Mouse (Mus musculus) splenic B cell, adult 2 months (primary cell): Measurements from ENCODE around the gene Obp2a.
"Not testable (repeated sequence)": the region's sequence is repeated elsewhere in the genome, so short reads cannot be mapped to it uniquely, and the experiment has no call there.

Source experiments
- DNase-seq: peaks from one replicate; pipeline ENCODE4 v3.0.0-alpha.2; 2011; ENCODE audit warnings: low read depth, low spot score
- H3K27me3 ChIP-seq: 2 replicates; pipeline ENCODE4 v1.6.1; 2012; ENCODE audit warnings: mild to moderate bottlenecking, low read length, moderate library complexity, mixed read lengths; ENCODE audit not compliant: control insufficient read depth, poor library complexity, insufficient read depth, severe bottlenecking
- H3K36me3 ChIP-seq: 2 replicates; pipeline ENCODE4 v1.6.1; 2012; ENCODE audit warnings: mild to moderate bottlenecking, low read length, moderate library complexity, mixed read lengths; ENCODE audit not compliant: control insufficient read depth, poor library complexity, insufficient read depth, severe bottlenecking

Gene Obp2a

DNA sequence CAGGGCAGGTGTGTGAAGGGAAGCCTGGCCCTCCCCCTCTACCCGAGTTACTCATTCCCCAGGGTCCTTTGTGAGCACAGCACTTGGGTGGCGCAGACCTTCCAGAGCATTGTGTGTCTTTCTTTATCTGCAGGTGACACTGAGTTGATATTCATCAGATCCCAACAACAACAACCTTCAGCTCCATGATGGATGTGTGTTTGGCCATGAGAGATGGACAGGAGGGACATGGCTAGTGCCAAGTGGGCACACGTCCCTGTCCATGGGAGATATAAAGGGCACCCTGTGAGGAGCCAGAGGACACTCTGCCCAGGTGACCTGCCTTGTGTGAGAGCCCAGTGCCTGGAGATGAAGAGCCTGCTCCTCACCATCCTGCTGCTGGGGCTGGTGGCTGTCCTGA, at the start of gene Obp2a:
Gene Obp2a, plus strand, starts transcription at position 301 of the 400 bp plus-strand sequence.
- DNase-seq, H3K27me3 ChIP-seq, H3K36me3 ChIP-seq: not testable (repeated sequence)

- Histone ChIP-seq H3K27me3 (no peaks in the 10 kb centered on the region), H3K36me3 (no peaks in the 10 kb centered on the region)
- DNase-seq: no peak
These were observed 46.9 kb upstream of the Obp2a start, which contains the start of gene Lcn8 for GRCm38 (mm10) chr2:25652902-25653301. TSS of gene Lcn8 (plus strand) at chr2:25653120.

DNA sequence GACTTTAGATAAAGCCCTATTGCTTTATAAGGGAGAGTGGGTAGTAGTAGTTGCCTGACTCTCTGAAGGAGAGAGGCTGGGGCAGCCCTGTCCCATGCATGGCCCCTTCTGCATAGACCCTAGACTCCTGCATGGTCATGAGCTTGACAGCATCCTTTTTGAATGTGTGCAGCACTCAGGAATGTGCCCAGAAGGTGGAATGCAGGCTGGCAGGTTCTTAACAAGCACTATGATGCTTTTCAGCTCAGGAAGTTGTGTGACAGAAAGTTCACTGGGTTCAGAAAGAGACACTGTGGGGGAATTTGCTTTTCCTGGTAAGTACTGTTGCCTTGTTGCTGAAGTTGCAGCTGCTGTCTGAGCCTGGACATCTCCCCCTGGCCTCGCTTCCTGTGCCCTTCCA, 45.3 kb upstream of the Obp2a start:
- Histone ChIP-seq H3K36me3 (no peaks in the 10 kb centered on the region), H3K27me3 (no peaks in the 10 kb centered on the region)
- DNase-seq: no peak

GRCm38 (mm10) chr2:25656691-25657090, 43.2 kb upstream of the Obp2a start:
- no peak for DNase-seq
- H3K27me3 ChIP-seq: no peaks in the 10 kb centered on the region
- no peaks in the 10 kb centered on the region for H3K36me3 ChIP-seq

GRCm38 (mm10) chr2:25657246-25657645, 42.6 kb upstream of the Obp2a start:
- Histone ChIP-seq H3K27me3 (no peaks in the 10 kb centered on the region), H3K36me3 (no peaks in the 10 kb centered on the region)
- no peak for DNase-seq

- no peak for DNase-seq
- no peaks in the 10 kb centered on the region for H3K27me3 ChIP-seq
- H3K36me3 ChIP-seq: no peaks in the 10 kb centered on the region
These were observed 42.2 kb upstream of the Obp2a start, which contains the start of gene Lcn5 for GRCm38 (mm10) chr2:25657652-25658051. TSS of gene Lcn5 (plus strand) at chr2:25657952.

GRCm38 (mm10) chr2:25660279-25660678, 39.6 kb upstream of the Obp2a start:
- DNase-seq: no peak
- no peaks in the 10 kb centered on the region for H3K27me3 ChIP-seq
- H3K36me3 ChIP-seq: no peaks in the 10 kb centered on the region

DNA sequence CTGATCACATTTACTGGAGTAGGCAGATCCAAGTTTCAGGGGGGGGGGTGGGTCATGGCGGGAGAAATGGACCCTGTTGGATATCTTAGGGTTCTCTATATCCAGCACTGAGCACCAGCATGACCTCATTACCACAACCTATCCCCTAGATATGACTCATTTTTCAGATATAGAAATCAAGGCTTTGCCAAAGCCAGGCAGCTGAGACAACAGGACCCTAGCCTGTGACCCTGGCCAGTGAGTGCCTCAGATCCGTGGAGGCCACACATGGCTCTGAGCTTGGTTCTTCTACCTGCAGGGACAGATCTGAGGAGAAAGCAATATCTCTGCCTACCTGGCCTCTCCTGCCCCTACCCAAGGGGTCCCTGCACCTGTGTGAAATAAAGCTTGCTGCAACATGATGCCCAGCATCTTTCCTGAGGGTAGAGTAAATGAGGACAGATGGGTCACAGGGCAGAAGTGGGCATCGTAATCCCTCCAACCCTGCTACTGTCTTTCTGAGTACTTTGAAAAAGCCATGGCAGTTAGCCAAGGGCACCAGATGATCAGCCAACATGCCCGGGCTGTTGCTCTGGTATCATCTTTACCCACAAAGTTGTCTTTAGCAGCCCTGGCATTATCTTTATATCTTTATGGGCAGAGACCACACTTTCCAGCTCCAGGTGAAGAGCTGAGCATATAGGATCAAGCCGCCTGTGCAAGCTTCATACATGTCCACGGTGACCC, 38.4 kb upstream of the Obp2a start:
- DNase-seq: no peak
- Histone ChIP-seq H3K27me3 (no peaks in the 10 kb centered on the region), H3K36me3 (no peaks in the 10 kb centered on the region)

GRCm38 (mm10) chr2:25663511-25663910, 36.3 kb upstream of the Obp2a start:
- no peaks in the 10 kb centered on the region for H3K27me3 ChIP-seq
- peak; percentile 59 for DNase-seq
- no peaks in the 10 kb centered on the region for H3K36me3 ChIP-seq

- no peak for DNase-seq
- H3K36me3 ChIP-seq: no peaks in the 10 kb centered on the region
- H3K27me3 ChIP-seq: no peaks in the 10 kb centered on the region
These were observed 35.7 kb upstream of the Obp2a start for GRCm38 (mm10) chr2:25664125-25664524.

GRCm38 (mm10) chr2:25666516-25666915, 33.3 kb upstream of the Obp2a start:
- H3K27me3 ChIP-seq: no peaks in the 10 kb centered on the region
- no peaks in the 10 kb centered on the region for H3K36me3 ChIP-seq
- no peak for DNase-seq

- DNase-seq: no peak
- Histone ChIP-seq H3K36me3 (no peaks in the 10 kb centered on the region), H3K27me3 (no peaks in the 10 kb centered on the region)
These were observed 23.4 kb upstream of the Obp2a start, which contains the start of gene Lcn6 for GRCm38 (mm10) chr2:25676486-25676885. TSS of gene Lcn6 (plus strand) at chr2:25676786.

GRCm38 (mm10) chr2:25679559-25679958, 20.3 kb upstream of the Obp2a start:
- Histone ChIP-seq H3K27me3 (no peaks in the 10 kb centered on the region), H3K36me3 (no peaks in the 10 kb centered on the region)
- DNase-seq: no peak

- no peaks in the 10 kb centered on the region for H3K36me3 ChIP-seq
- no peak for DNase-seq
- H3K27me3 ChIP-seq: no peaks in the 10 kb centered on the region
These were observed 17.4 kb upstream of the Obp2a start, which contains the start of gene Lcn10 for GRCm38 (mm10) chr2:25682426-25682825. TSS of gene Lcn10 (plus strand) at chr2:25682726.

DNA sequence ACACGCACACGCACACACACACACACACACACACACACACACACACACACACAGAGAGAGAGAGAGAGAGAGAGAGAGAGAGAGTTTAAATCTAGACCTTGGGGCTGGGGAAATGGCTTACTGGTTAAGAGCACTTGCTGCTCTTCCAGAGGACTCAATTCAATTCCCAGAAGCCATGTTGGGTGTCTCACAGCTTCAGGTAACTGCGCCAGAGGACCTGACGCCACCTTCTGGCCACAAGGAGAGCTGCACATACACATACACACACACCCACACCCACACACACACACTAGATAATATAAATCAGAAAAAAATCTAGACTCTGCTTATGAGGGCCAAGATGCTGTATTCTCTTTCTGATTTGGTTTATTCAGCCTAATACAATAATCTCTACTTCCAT, 12.9 kb upstream of the Obp2a start:
- H3K36me3 ChIP-seq: no peaks in the 10 kb centered on the region

DNA sequence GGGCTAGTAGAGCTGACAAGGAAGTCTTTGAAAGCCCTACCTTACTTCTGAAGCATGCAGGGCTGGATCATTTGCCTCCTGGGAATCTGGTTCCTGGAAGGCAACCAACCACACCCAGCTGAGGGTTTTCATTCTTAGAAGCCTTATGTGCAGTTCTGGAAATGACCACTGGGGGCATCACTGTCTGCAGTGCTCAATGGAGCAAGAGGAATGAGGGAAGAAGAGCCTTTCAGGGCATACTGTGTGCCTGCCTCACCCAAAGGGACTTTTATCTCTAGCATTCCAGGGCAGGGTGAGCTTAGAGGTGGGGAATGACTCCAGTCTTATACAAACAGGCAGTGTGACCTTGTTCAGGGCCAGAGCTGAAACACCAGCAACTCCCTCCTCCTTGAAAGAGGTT, 5.2 kb upstream of the Obp2a start:
- Histone ChIP-seq H3K36me3 (no peaks in the 10 kb centered on the region), H3K27me3 (no peaks in the 10 kb centered on the region)
- DNase-seq: peak; percentile 79

More for the DNA sequence above, 12.9 kb upstream of the Obp2a start:
- DNase-seq: no peak
- no peaks in the 10 kb centered on the region for H3K27me3 ChIP-seq
